Mouse (Mus musculus): ENCODE results near the gene Piezo1. TPM values are rescaled to one million over a fixed set of nuclear protein-coding genes. Genes with fewer than 3 reads are reported as not detected.
A peak's percentile ranks its signal among the peaks of the same experiment; 100 is the strongest.

The Piezo1 gene
- polyA plus RNA-seq, 1 experiment from 2014 or later: 12.4 TPM

- H3K36me3 ChIP-seq (replicated peaks): peaks cover 98% of the 10 kb centered on the region
- 83% methylated on average over 12 of the region's 12 CpGs for WGBS (ENCODE audit: insufficient replicate concordance)
- H3K4me3 ChIP-seq (replicated peaks): no peak overlapping the region
- H3K4me2 ChIP-seq: no peak overlapping the region
- H3K9me3 ChIP-seq (replicated peaks): no peaks in the 10 kb centered on the region
- no peaks in the 10 kb centered on the region for H3K27me3 ChIP-seq
- H3K27ac ChIP-seq (replicated peaks): no peak overlapping the region
- H3K9ac ChIP-seq: no peak overlapping the region
- ATAC-seq (ENCODE audit: insufficient read depth): no peak
- H3K4me1 ChIP-seq (replicated peaks): 0 out of 2 replicates have a peak, but pooled peaks cover 6% of the 10 kb centered on the region
These were observed 54.0 kb downstream of the Piezo1 start for GRCm38 (mm10) chr8:122497016-122497734.

DNA sequence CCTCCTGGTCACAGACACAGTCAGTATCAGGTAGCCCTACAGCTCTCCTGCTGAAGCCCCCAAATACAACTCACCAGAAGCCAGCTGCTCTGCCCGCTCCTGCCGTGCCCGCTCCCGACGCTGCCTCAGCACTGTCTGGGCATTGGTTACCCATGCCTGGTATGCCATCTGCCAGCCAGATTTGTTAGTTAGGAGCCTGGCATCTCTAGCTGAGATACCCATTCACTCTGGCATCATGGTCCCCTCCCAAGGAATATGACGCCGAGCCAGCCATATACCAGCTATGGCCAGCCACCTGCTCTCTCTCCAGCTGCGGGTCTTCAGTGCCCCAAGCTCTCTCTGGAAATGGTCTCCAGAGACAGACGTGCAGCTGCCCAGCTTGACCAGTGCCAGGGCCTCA, 62.7 kb downstream of the Piezo1 start:
- Histone ChIP-seq H3K4me1 (replicated peaks) (no peaks in the 10 kb centered on the region), H3K27ac (replicated peaks) (no peak overlapping the region), H3K27me3 (no peaks in the 10 kb centered on the region), H3K4me2 (no peak overlapping the region), H3K4me3 (replicated peaks) (no peak overlapping the region), H3K36me3 (replicated peaks) (peaks cover 100% of the 10 kb centered on the region), H3K9ac (no peak overlapping the region), H3K9me3 (replicated peaks) (no peaks in the 10 kb centered on the region)
- ATAC-seq (ENCODE audit: insufficient read depth): no peak
- 91% methylated on average over 9 of the region's 9 CpGs for WGBS (ENCODE audit: insufficient replicate concordance)

DNA sequence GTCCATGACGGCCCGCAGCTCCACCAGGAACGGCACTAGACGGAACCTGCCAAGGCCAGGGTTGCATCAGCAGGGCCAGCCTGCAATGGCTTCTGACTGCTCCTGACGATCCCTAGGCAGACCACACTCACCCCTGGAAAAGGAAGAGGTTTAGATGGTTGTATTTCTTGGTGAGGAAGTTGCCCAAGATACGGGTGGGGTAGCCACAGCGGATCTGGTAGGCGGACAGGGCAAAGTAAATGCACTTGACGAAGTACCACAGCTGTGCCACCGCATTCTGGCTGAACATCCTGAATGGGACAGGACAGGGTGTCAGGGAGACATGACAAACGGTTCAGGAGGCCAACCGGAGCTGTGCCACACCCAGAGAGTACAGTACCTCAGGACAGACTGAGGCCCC, 66.3 kb downstream of the Piezo1 start:
- ATAC-seq (ENCODE audit: insufficient read depth): no peak
- WGBS (ENCODE audit: insufficient replicate concordance): 76% methylated on average over 12 of the region's 12 CpGs
- no peak overlapping the region for H3K9ac ChIP-seq
- no peak overlapping the region for H3K4me2 ChIP-seq
- H3K9me3 ChIP-seq (replicated peaks): no peaks in the 10 kb centered on the region
- no peak overlapping the region for H3K4me3 ChIP-seq (replicated peaks)
- peaks cover 98% of the 10 kb centered on the region for H3K36me3 ChIP-seq (replicated peaks)
- no peak overlapping the region for H3K27ac ChIP-seq (replicated peaks)
- H3K4me1 ChIP-seq (replicated peaks): no peaks in the 10 kb centered on the region
- no peaks in the 10 kb centered on the region for H3K27me3 ChIP-seq

- Histone ChIP-seq H3K27ac (replicated peaks) (no peak overlapping the region), H3K9me3 (replicated peaks) (no peaks in the 10 kb centered on the region), H3K36me3 (replicated peaks) (peaks cover 98% of the 10 kb centered on the region), H3K27me3 (no peaks in the 10 kb centered on the region), H3K9ac (no peak overlapping the region), H3K4me1 (replicated peaks) (no peaks in the 10 kb centered on the region), H3K4me2 (no peak overlapping the region), H3K4me3 (replicated peaks) (no peak overlapping the region)
- 93% methylated on average over 7 of the region's 7 CpGs for WGBS (ENCODE audit: insufficient replicate concordance)
- ATAC-seq (ENCODE audit: insufficient read depth): no peak
These were observed 67.3 kb downstream of the Piezo1 start for GRCm38 (mm10) chr8:122483877-122484276.

GRCm38 (mm10) chr8:122482448-122482847, 68.7 kb downstream of the Piezo1 start:
- H3K4me2 ChIP-seq: no peak overlapping the region
- peaks cover 5% of the 10 kb centered on the region; the same call in 1 of the 2 replicates for H3K4me1 ChIP-seq (replicated peaks)
- H3K27ac ChIP-seq (replicated peaks): no peak overlapping the region
- H3K27me3 ChIP-seq: no peaks in the 10 kb centered on the region
- no peaks in the 10 kb centered on the region for H3K9me3 ChIP-seq (replicated peaks)
- no peak overlapping the region for H3K4me3 ChIP-seq (replicated peaks)
- peaks cover 96% of the 10 kb centered on the region for H3K36me3 ChIP-seq (replicated peaks)
- 83% methylated on average over 8 of the region's 8 CpGs for WGBS (ENCODE audit: insufficient replicate concordance)
- no peak for ATAC-seq (ENCODE audit: insufficient read depth)
- no peak overlapping the region for H3K9ac ChIP-seq

DNA sequence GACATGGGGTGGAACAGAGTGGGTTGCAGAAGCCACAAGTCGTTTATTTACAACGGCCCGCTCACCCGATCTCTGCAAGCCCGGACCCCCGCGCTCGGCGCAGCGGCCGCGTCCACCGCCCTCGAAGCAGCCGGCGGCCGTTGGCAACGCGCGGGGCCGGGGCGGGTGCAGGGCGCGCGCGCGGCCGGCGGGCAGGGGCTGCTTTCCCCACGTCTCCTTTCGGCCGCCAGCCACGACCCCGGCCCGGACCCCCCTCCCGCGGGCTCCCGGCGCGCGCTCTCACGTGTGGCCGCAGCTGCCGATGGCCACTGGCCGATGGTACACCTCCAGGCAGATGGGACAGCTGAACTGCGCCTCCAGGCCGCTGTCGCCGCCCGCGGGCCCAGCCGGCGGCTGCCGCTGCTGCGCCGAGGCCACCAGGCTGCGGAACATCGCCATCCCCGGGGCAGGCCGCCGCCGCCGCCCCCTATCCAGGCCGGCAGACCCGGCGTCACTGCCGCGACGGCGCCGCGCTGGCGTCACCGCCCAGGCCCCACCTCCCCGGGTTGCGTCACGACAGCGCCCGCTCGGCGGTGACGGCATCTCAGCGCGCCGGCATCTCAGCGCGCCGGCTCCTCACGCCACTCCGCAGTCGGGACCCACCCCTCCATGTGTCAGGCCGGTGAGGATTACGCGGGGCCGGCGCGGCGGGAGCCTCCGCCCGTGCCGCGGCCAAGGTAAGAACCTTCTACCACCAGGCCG, 75.4 kb downstream of the Piezo1 start, which contains the start of the genes Rnf166 and Ctu2:
Gene Rnf166, minus strand, starts transcription at position 485 of the 741 bp plus-strand sequence.
Gene Ctu2, plus strand, starts transcription at position 564 of the 741 bp plus-strand sequence.
- Histone ChIP-seq H3K9ac (peak within 1 kb of the TSS; percentile 87), H3K4me2 (peak within 1 kb of the TSS; percentile 97), H3K36me3 (replicated peaks) (peaks cover 40% of the 10 kb centered on the region), H3K4me1 (replicated peaks) (peaks cover 49% of the 10 kb centered on the region), H3K27me3 (no peaks in the 10 kb centered on the region), H3K9me3 (replicated peaks) (no peaks in the 10 kb centered on the region), H3K4me3 (replicated peaks) (peak within 1 kb of the TSS; percentile 97), H3K27ac (replicated peaks) (peak within 1 kb of the TSS; percentile 83)
- under 1% methylated on average over 102 of the region's 103 CpGs for WGBS (ENCODE audit: insufficient replicate concordance)
- peak; percentile 81 for ATAC-seq (ENCODE audit: insufficient read depth)

DNA sequence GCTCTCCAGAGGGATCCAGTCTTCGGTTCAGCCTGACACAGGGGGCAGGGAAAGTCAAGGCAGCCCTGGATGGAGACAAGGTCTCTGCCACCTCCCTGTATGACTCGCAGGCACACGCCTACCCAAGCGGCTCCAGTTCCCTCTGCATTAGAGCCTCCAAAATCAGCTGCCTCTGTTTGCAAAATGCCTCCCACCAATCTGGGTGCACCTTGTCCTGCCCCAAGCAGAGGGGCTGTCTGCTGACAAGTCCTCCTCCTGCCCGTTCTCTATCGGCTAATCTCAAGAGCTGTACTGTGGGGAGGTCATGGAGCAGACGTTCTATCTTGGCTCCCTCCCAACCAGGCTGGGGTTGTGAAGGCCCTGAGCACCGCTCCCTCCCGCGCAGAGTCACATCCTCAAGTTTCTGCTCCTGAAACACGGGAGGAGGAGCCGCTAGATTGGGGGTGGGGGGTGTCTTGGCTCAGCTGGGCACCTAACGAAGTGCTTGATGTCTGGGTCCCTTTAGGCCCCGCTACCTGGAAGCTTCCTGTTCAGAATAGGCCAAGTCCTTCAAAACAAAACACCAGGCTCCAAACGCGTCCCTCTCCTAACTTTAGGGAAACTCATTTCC, 76.1 kb downstream of the Piezo1 start:
- Histone ChIP-seq H3K9ac (peak overlapping the region; percentile 87), H3K4me1 (replicated peaks) (peaks cover 55% of the 10 kb centered on the region), H3K9me3 (replicated peaks) (no peaks in the 10 kb centered on the region), H3K27me3 (no peaks in the 10 kb centered on the region), H3K36me3 (replicated peaks) (peaks cover 35% of the 10 kb centered on the region), H3K4me2 (peak overlapping the region; percentile 97), H3K4me3 (replicated peaks) (peak overlapping the region; percentile 97), H3K27ac (replicated peaks) (peak overlapping the region; percentile 83)
- WGBS (ENCODE audit: insufficient replicate concordance): 3% methylated on average over 16 of the region's 16 CpGs
- ATAC-seq (ENCODE audit: insufficient read depth): peak; percentile 13; the same call in 1 of the 2 replicates

- Histone ChIP-seq H3K9ac (no peak overlapping the region; the same call in 1 of the 2 replicates), H3K4me3 (replicated peaks) (peak overlapping the region; percentile 97), H3K27ac (replicated peaks) (peak overlapping the region; percentile 83), H3K9me3 (replicated peaks) (no peaks in the 10 kb centered on the region), H3K4me2 (peak overlapping the region; percentile 97), H3K27me3 (no peaks in the 10 kb centered on the region), H3K36me3 (replicated peaks) (peaks cover 24% of the 10 kb centered on the region), H3K4me1 (replicated peaks) (peaks cover 63% of the 10 kb centered on the region)
- no peak for ATAC-seq (ENCODE audit: insufficient read depth)
- 48% methylated on average over 8 of the region's 8 CpGs for WGBS (ENCODE audit: insufficient replicate concordance)
These were observed 77.2 kb downstream of the Piezo1 start for GRCm38 (mm10) chr8:122473911-122474421.

DNA sequence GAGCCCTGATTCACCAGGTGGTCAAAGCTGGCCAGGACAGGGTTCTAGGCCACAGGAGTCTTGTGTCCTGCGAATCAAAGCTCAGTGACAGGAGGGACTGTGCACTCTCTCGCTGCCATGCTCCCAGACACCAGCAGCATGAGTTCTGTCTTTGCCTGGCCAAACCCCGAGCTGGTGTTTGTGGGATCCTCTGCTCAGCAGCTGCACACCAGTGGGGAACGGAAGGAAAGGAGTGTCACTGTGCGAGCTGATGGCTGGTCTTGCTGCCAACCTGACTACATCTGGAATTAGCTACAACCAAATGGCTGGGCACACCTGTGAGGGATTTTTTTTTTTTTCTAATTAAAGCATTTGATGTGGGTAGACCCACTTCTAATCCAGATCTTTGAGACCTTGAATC, 80.4 kb downstream of the Piezo1 start:
- no peak overlapping the region for H3K4me2 ChIP-seq
- H3K27me3 ChIP-seq: no peaks in the 10 kb centered on the region
- no peaks in the 10 kb centered on the region for H3K9me3 ChIP-seq (replicated peaks)
- no peak for ATAC-seq (ENCODE audit: insufficient read depth)
- peaks cover 43% of the 10 kb centered on the region for H3K4me1 ChIP-seq (replicated peaks)
- H3K9ac ChIP-seq: no peak overlapping the region
- H3K4me3 ChIP-seq (replicated peaks): no peak overlapping the region
- peaks cover 29% of the 10 kb centered on the region; the same call in 1 of the 2 replicates for H3K36me3 ChIP-seq (replicated peaks)
- 59% methylated on average over 5 of the region's 5 CpGs for WGBS (ENCODE audit: insufficient replicate concordance)
- no peak overlapping the region for H3K27ac ChIP-seq (replicated peaks)

GRCm38 (mm10) chr8:122469965-122470364, 81.2 kb downstream of the Piezo1 start:
- Histone ChIP-seq H3K9ac (no peak overlapping the region), H3K27me3 (no peaks in the 10 kb centered on the region), H3K36me3 (replicated peaks) (peaks cover 29% of the 10 kb centered on the region; the same call in 1 of the 2 replicates), H3K4me2 (no peak overlapping the region), H3K9me3 (replicated peaks) (no peaks in the 10 kb centered on the region), H3K27ac (replicated peaks) (no peak overlapping the region), H3K4me3 (replicated peaks) (no peak overlapping the region), H3K4me1 (replicated peaks) (peaks cover 41% of the 10 kb centered on the region)
- ATAC-seq (ENCODE audit: insufficient read depth): no peak
- 70% methylated on average over 10 of the region's 10 CpGs for WGBS (ENCODE audit: insufficient replicate concordance)

- Histone ChIP-seq H3K27ac (replicated peaks) (no peak overlapping the region), H3K4me1 (replicated peaks) (peaks cover 41% of the 10 kb centered on the region), H3K4me3 (replicated peaks) (no peak overlapping the region), H3K36me3 (replicated peaks) (peaks cover 29% of the 10 kb centered on the region; the same call in 1 of the 2 replicates), H3K4me2 (no peak overlapping the region), H3K9me3 (replicated peaks) (no peaks in the 10 kb centered on the region), H3K9ac (no peak overlapping the region), H3K27me3 (no peaks in the 10 kb centered on the region)
- WGBS (ENCODE audit: insufficient replicate concordance): 69% methylated on average over 6 of the region's 6 CpGs
- ATAC-seq (ENCODE audit: insufficient read depth): no peak
These were observed 81.7 kb downstream of the Piezo1 start for GRCm38 (mm10) chr8:122469407-122469806.

Data from liver, embryonic 15.5 days (tissue).